Mouse (Mus musculus): ENCODE data around the gene Slc2a4.

Gene Slc2a4

GRCm38 (mm10) chr11:69901406-69901846, 46.6 kb downstream of the Slc2a4 start:
- peak; percentile 97 for DNase-seq (ENCODE audit: low spot score)

- DNase-seq (ENCODE audit: low spot score): peak; percentile 96
Measured at GRCm38 (mm10) chr11:69900471-69901405, 47.2 kb downstream of the Slc2a4 start, which contains the start of the genes 2810408A11Rik and Neurl4. Gene 2810408A11Rik (minus strand): TSS chr11:69900987. Gene Neurl4 (plus strand): TSS chr11:69901072.

GRCm38 (mm10) chr11:69899870-69900269, 48.1 kb downstream of the Slc2a4 start:
- DNase-seq (ENCODE audit: low spot score): no peak

GRCm38 (mm10) chr11:69895291-69895690, 52.7 kb downstream of the Slc2a4 start, which contains the start of gene Acap1:
Gene Acap1 (minus strand): TSS chr11:69895539.
- DNase-seq (ENCODE audit: low spot score): no peak

GRCm38 (mm10) chr11:69894671-69895070, 53.3 kb downstream of the Slc2a4 start:
- DNase-seq (ENCODE audit: low spot score): peak; percentile 53
